Mouse (Mus musculus) thymus, adult 2 months (tissue): Measurements from ENCODE around the gene C1qtnf2. TPM values are rescaled to one million over a fixed set of nuclear protein-coding genes. Genes with fewer than 3 reads are reported as not detected.

ENCODE experiments used
- DNase-seq: peaks from one replicate; pipeline ENCODE4 v3.0.0; 2021
- H3K27ac ChIP-seq: fragments of 200-500 bp; 2 replicates; pipeline ENCODE4 v1.5.1; 2012; ENCODE audit warnings: low read length, control low read depth; ENCODE audit not compliant: control insufficient read depth, insufficient read depth
- H3K27me3 ChIP-seq: fragments of 200-500 bp; 2 replicates; pipeline ENCODE4 v1.6.1; 2012; ENCODE audit warnings: mild to moderate bottlenecking, low read length, moderate library complexity, mixed read lengths; ENCODE audit not compliant: control insufficient read depth, insufficient read depth
- H3K36me3 ChIP-seq: fragments of 200-500 bp; 2 replicates; pipeline ENCODE4 v1.6.1; 2012; ENCODE audit warnings: mild to moderate bottlenecking, low read length, moderate library complexity; ENCODE audit not compliant: control insufficient read depth, insufficient read depth
- H3K4me1 ChIP-seq: fragments of 200-500 bp; replicated peaks from 2 replicates; pipeline ENCODE4 v1.6.1; 2012; ENCODE audit warnings: low read length; ENCODE audit not compliant: control insufficient read depth, insufficient read depth
- H3K4me3 ChIP-seq: fragments of 200-500 bp; 2 replicates; pipeline ENCODE4 v1.5.1; 2012; ENCODE audit warnings: mild to moderate bottlenecking, low read length, control low read depth, moderate library complexity; ENCODE audit not compliant: control insufficient read depth, insufficient read depth
- CTCF ChIP-seq: fragments of 200-500 bp; IDR thresholded peaks from 2 replicates; pipeline ENCODE4 v1.5.1; 2012; ENCODE audit warnings: mild to moderate bottlenecking, control low read depth, low read length, moderate library complexity, borderline replicate concordance; ENCODE audit not compliant: control insufficient read depth, poor library complexity, insufficient read depth; ENCODE audit errors: extremely low read depth
- POLR2A ChIP-seq: fragments of 200-500 bp; IDR thresholded peaks from 2 replicates; pipeline ENCODE4 v1.6.1; 2012; ENCODE audit warnings: mild to moderate bottlenecking, low read length, control low read depth, moderate library complexity; ENCODE audit not compliant: control insufficient read depth, poor library complexity, insufficient read depth; ENCODE audit errors: extremely low read depth
- WGBS: fragments of 180-500 bp; shearing (Covaris S2); methylation state at CpG from one replicate; pipeline ENCODE4 v1.1.7; 2018; 5-methylcytosine and 5-hydroxymethylcytosine counted together
- polyA plus RNA-seq: library from polyadenylated mRNA; depleted of rRNA; stranded (reverse); fragments of >200 nt; gene quantifications from 2 replicates; pipeline ENCODE4 v1.2.3, GENCODE M21; 2012

Gene C1qtnf2
- polyA plus RNA-seq, 1 experiment, result 3.0 TPM

DNA sequence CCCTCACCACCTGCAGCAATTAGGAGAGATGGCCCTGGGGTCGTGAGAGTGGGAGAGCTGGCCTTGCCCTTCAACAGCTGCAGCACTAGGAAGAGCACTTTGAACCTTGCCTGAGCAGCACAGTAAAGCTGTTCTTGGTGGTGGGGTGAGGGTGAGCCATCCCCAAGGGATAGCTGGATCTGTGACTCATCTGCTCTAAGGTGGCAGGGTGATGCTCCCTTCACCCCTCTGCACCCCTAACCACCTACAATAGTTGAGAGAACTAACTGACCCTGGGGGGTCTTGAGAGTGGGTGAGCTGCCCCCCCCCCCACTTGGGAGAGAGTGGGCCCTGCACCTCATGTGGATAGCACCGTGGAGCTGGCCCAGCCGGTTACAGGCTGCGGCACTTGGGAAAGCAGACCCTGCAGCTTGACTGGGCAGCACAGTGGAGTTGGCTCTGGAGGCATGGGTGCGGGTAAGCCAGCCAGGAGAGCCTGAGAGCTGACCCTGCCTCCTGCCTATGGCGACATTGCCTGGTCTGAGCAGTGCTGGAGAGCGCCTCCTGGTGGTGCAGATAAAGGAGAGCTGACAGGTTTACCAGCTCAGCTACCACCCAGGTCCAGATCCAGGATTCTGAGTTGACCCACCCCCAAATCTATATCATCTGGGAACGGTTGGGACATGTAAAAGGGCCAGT lies 42.4 kb downstream of the C1qtnf2 start:
- TF ChIP-seq CTCF (peak; percentile 59; the same call in 1 of the 2 replicates), POLR2A (no peak)
- H3K4me3 ChIP-seq, result no peak overlapping the region
- no peaks in the 10 kb centered on the region for H3K36me3 ChIP-seq
- DNase-seq, result peak; percentile 42
- WGBS, result 72% methylated on average over 8 of the region's 8 CpGs
- no peaks in the 10 kb centered on the region for H3K27me3 ChIP-seq
- no peaks in the 10 kb centered on the region for H3K4me1 ChIP-seq
- no peak overlapping the region for H3K27ac ChIP-seq

DNA sequence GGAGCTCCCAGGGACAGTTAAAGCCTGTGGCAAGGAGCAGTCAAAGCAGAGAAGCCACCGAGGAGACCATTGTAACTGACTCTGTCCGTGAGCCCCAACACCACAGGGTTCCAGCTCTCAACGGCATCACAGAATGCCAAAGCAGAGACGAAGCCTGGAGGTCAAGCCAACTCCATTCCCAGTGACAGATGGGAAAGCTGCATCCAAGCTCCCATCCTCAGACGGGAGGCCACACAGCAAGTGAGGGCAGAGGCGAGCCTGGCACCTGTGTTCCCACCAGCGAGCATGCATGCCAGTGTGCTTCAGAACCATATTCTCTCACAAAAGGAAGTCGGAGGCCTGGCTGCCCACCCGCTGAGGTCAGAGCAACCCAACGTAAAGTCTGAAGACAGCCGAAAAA lies 43.6 kb downstream of the C1qtnf2 start:
- WGBS, result 94% methylated on average over 11 of the region's 11 CpGs
- TF ChIP-seq POLR2A, result no peak
- no peak for TF ChIP-seq CTCF
- Histone ChIP-seq H3K4me1 (no peaks in the 10 kb centered on the region), H3K27ac (no peak overlapping the region), H3K4me3 (no peak overlapping the region), H3K27me3 (no peaks in the 10 kb centered on the region), H3K36me3 (no peaks in the 10 kb centered on the region)
- no peak for DNase-seq

DNA sequence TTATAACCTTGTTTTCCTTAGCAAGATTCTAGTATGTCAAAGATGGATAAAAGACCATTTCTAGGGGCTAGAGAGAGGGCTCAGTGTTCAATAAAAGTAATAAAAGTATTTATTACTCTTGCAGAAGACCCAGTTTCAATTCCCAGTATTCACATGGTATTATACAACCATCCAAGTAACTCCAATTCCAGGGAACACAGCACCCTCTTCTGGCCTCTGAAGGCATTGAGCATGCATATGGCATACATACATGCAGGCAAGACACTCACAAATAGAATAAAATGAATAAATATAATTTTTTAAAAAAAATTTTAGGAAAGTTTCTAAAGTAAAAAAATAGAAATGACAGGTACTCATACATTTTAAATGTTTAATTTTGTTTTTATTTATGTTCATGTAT lies 44.0 kb downstream of the C1qtnf2 start:
- Histone ChIP-seq H3K36me3 (no peaks in the 10 kb centered on the region), H3K4me3 (no peak overlapping the region), H3K4me1 (no peaks in the 10 kb centered on the region), H3K27me3 (no peaks in the 10 kb centered on the region), H3K27ac (no peak overlapping the region)
- TF ChIP-seq CTCF (no peak), POLR2A (no peak)
- DNase-seq, result no peak

DNA sequence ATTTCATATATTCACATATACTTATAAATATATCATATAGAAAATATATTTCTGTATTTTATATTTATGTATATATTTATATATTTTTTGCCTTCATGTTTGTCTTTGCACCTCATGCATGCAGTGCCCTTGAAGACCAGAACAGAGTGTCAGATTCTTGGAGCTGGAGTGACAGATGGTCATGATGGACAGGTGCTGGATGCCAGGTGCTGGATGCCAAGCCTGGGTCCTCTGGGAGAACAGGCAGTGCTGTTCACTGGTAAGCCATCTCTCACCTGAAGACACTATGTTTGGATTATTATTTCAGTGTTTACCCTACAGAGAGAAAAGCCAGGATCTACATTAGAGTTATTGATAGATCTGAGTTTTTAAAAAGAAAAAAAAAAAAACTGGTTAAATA lies 44.7 kb downstream of the C1qtnf2 start:
- DNase-seq, result no peak
- H3K4me3 ChIP-seq, result no peak overlapping the region
- H3K27me3 ChIP-seq, result no peaks in the 10 kb centered on the region
- H3K36me3 ChIP-seq, result no peaks in the 10 kb centered on the region
- no peak overlapping the region for H3K27ac ChIP-seq
- no peaks in the 10 kb centered on the region for H3K4me1 ChIP-seq
- TF ChIP-seq POLR2A, result no peak
- TF ChIP-seq CTCF, result no peak

DNA sequence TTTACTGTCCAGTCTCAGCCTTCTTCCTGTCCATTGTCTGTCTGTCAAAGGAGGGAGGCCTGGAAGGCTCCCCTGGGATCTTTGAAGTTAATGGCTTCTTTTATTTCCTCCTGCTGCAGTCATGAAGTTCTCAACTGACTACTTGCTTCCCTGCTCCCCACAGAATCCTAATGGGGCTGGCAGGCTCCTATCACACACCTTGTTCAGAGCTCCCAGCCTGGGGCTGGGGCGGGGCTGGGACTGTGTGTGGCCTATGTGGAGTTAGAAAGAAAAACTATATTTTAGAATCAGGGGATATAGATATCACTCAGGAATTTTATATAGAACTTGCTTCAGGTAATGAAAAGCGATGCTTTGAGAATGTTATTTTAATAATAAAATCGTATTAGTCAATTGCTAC lies 46.4 kb downstream of the C1qtnf2 start:
- TF ChIP-seq POLR2A (no peak), CTCF (no peak)
- DNase-seq, result no peak
- Histone ChIP-seq H3K36me3 (no peaks in the 10 kb centered on the region), H3K4me3 (no peak overlapping the region), H3K4me1 (no peaks in the 10 kb centered on the region), H3K27ac (no peak overlapping the region), H3K27me3 (no peaks in the 10 kb centered on the region)
- WGBS, result 96% methylated on average over 3 of the region's 3 CpGs

DNA sequence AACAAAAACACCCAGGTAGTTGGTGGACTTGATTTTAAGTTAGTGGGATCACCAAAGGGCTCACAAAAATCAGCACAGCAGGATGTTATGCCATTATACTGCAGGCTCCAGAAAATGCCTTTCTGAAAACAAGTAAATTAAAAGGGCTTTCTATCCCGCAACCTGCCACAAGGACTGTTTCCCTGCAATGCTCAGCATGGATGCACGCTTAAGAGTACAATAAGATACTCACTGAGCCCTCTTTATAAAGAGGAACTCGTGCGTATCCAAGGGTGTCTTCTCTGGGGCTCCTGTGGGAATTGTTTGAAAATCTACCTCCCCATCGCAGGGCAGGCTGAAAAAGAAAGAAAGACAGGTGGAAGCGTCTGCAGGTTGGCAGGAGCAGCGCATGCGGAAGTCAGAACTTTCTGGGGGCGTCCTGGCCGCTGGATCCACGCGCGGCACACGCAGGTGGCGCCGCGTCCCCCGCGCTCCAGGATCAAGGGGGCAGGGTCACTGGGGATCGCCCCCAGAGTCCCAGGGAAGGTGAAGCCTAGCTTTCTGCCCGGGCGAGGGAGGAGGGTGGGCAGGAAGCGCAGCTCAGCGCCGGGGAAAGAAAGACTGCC lies 54.1 kb downstream of the C1qtnf2 start:
- no peaks in the 10 kb centered on the region for H3K27me3 ChIP-seq
- 0 out of 2 replicates have a peak, but pooled peaks have one; percentile 16 for TF ChIP-seq CTCF
- peak; percentile 55; the same call in 1 of the 2 replicates for TF ChIP-seq POLR2A
- DNase-seq, result peak; percentile 80
- H3K4me3 ChIP-seq, result peak overlapping the region; percentile 81
- WGBS, result 2% methylated on average over 25 of the region's 25 CpGs
- H3K27ac ChIP-seq, result no peak overlapping the region
- H3K36me3 ChIP-seq, result no peaks in the 10 kb centered on the region
- peaks cover 3% of the 10 kb centered on the region for H3K4me1 ChIP-seq

DNA sequence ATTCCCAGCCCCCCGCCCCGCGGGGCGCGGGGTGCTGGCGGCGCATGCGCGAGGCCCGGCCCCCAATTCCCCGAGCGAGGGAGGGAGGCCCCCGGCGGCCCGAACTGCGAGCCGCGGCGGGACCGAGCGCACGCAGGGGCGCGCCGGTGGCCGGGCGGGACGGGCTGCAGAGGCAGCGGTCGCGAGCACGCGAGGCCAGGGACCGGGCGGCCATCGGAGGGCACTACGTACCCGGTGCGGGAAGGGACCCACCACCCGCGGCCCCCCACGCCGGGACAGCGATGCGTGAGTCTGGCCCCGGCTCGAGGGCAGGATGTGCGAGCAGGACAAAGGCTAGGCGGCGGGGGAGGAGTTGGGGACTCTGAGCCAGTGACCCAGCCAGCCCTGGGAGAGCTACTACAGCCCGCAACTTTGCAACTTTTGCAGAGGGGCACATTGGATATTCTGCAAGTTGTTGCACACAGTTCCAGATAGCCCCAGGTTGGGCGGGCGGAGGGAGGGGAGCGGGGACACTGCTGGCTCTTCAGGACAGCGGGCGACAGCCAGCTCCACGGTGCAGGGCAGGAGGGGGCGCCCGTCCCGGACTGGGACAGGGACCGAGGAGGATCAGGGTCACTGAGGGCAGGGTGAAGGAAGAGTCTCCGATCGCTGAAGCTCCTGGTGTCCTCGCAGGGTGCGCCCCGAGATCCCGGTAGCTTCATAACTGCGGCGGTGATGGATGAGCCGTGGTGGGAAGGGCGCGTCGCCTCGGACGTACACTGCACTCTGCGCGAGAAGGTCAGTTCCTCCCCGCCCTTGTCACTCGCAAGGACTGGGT lies 54.8 kb downstream of the C1qtnf2 start, which contains the start of gene Ccnjl:
Ccnjl (plus strand) TSS at position 102 of the 817 bp plus-strand sequence.
- WGBS, result under 1% methylated on average over 79 of the region's 79 CpGs
- peaks cover 3% of the 10 kb centered on the region for H3K4me1 ChIP-seq

More for the DNA sequence above, 54.8 kb downstream of the C1qtnf2 start, which contains the start of gene Ccnjl:
- peak; percentile 68 for DNase-seq
- Histone ChIP-seq H3K27ac (no peak within 1 kb of the TSS), H3K4me3 (peak within 1 kb of the TSS; percentile 81), H3K36me3 (no peaks in the 10 kb centered on the region), H3K27me3 (no peaks in the 10 kb centered on the region)
- TF ChIP-seq CTCF (peak; percentile 12; the same call in 1 of the 2 replicates), POLR2A (peak; percentile 58)
